Mouse (Mus musculus) frontal cortex, postnatal 36 days (tissue): ENCODE data around the gene Tmem164.

Source experiments
- DNase-seq, 2 experiments: peaks; one replicate each; pipeline ENCODE4 v3.0.0; 2022; ENCODE audit warnings: low spot score in 2 of 2

The Tmem164 gene

GRCm38 (mm10) chrX:142828184-142828908 lies 147.1 kb downstream of the Tmem164 start:
- DNase-seq, result no peak

DNA sequence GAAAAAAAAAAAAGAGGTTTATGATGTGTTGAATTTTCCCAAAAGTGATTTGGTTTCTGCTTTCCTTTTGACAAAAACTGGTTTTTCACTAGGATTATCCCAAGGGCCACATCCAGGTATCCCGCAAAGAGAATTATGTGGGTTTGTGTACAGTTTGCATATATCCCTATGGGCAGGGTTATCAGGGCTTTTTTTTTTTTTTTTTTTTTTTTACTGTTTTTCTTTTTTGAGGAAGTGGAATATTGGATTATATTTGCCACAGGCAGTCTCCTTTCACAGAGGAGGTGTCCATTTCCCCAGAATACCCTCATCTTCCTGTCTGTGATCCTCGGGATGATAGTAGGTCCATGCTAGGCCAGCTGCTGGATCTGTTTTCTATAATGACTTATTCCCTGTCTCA lies 148.1 kb downstream of the Tmem164 start:
- no peak for DNase-seq

DNA sequence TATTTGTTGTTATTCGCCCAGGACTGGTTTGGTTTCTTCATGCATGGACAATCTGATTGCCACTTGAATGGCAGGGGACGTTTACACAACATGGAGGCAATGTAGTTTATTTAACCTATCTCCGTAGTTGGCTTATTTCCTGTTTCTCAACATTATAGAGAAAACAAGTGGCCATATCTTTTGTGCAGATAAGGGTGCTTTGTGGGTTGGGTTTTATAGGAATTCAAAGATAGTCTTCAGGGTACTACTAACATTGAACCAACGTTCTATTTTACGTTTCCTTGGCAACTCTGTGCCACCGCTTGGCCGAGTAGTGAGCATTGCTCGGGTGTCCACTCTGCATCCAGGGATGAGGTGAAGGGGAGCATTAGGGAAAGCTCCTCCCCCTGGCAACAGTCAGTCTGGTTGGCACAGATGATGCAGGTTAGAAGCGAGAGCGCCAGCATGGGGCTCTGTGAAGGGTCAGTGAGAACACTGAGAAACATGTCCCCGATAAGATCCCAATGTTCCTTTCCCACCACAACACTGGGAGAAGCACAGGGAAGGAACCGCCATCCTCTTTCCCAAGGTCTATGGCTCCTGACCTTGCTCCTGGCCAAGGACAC lies 148.8 kb downstream of the Tmem164 start:
- DNase-seq, result no peak

GRCm38 (mm10) chrX:142830572-142830971 lies 149.4 kb downstream of the Tmem164 start:
- DNase-seq, result no peak

DNA sequence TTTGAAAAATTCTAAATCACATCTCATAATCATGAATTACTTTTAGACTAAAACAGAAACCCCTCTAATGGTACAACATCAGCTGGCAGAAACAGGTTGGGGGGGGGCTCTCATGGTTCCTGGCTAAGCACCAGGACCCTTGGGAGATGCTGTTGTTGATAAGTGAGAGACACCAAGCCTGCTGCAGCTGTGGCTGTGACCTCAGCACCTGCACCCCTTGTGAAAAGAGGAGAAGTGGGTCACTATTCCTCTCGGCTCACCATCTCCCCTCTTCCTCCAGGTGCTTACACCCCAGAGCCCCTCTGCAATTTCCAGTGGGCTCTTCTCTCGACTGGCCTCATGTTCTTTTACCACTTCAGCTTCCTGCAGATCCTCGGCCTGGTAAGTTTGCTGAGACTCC lies 151.0 kb downstream of the Tmem164 start:
- DNase-seq, result no peak

GRCm38 (mm10) chrX:142833164-142833796 lies 152.1 kb downstream of the Tmem164 start:
- no peak for DNase-seq

DNA sequence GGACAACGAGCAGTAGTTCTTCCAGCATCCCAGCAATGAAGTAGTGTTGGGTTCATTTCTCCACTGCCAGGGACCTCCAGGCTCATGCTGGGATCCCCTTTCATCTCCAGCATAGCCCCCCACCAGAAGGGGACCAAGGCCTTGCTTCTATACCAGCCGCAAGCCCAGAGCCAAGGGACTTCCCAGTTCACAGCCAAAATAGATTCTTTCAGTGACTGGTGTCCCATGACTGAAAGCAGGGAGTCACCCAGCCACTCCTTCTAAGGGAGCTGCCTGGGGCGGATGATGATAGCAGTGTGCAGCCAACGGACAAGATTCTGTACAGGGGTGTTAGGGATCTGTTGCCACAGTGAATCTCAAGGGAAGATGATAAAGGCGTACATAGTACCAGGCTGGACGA lies 153.6 kb downstream of the Tmem164 start:
- DNase-seq, result no peak

DNA sequence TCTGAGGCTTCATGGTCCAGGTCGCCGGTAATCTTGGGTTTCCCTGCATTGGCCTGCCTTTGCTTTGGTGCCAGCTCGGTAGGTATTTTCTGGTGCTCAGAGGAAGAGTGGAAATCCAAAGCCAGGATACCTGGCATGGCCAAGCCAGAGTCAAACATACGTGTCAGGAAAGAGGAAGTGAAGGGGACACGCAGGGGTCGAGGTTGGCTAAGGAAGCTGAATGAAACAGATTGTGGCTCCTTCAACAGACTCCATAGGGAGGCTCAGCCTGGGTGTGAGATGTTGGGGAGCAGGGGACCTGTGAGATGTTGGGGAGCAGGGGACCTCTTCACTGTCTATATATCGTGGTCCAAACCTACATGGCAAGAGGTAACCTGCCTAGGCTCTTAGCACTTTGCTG lies 155.2 kb downstream of the Tmem164 start:
- no peak for DNase-seq

GRCm38 (mm10) chrX:142837316-142837715 lies 156.1 kb downstream of the Tmem164 start:
- DNase-seq, result no peak

DNA sequence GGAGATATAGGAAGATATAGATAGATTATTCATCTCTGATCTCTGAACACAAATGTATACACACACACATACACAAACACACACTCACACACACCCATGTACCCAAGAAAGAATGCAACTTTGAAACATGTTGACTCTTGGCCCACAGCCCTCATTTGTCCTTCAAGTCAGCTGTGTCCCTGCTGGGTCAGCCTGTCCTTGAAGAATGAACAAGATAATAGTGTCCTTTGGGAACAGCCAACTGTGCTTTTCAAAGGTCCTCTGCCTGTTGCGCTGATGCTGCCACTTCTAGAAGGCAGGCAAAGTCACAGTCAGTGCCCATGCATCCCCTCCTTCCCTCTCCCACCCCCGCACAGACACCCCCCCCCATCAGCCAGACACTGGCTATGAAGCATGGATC lies 157.6 kb downstream of the Tmem164 start:
- no peak for DNase-seq

DNA sequence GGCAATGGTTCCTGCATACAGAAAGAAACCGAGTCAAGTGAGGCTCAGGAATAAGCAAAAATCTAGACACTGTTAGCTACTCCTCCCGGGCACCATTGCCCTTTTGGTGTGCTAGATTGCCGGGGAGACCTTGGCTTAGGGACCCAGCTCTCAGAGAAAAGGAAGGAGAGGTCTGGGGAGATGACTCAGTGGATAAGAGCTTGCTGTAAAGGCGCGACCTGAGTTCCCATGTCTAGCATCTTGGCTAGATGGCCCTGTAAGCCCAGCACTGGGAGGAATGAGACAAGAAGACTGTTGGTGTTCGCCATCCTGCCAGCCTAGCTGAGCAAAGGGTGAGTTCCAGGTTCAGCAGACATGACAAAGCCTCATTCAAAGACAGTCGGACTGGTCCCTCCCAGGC lies 158.2 kb downstream of the Tmem164 start:
- DNase-seq, result no peak

GRCm38 (mm10) chrX:142841916-142842315 lies 160.7 kb downstream of the Tmem164 start:
- DNase-seq, result no peak

DNA sequence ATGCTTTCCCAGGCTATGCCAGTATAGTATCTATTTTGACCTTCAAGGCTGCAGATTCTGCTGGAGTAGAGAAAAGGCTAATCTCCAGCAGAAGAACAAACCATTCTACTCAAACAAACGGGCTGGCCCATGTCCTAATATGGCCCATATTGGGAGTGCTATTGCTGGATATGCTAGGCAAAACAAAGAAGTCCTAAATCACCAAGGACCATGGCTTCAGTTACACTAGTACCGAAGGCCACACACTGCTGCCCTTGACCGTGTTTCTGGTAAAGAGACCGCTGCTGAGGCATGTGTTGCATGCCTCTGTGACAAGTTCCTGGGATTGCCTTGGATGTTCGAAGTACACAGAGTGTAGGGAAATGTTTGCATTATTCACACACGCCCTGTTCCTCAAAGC lies 165.1 kb downstream of the Tmem164 start:
- DNase-seq, result no peak

- no peak for DNase-seq
Measured at GRCm38 (mm10) chrX:142848032-142848431, 166.8 kb downstream of the Tmem164 start.

DNA sequence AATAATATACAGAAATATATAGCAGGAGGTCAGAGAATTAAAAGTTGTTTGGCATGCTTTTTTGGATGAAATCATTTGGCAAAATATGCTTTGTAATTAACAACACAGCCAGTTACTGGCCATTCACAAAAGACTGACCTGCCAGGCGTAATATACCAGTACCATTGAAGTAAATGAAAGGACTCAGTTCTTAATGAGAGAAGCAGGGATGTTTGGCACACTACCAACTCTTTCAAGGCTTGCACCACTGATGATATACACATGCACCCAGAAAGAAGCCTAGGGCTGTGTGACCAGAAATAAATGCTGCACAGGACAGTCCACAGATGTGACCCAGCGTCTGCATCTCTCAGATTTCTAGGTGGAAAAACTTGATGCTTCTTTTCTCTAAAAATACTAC lies 188.6 kb downstream of the Tmem164 start:
- no peak for DNase-seq

- DNase-seq, result no peak
Measured at GRCm38 (mm10) chrX:142882255-142882654, 201.0 kb downstream of the Tmem164 start.

DNA sequence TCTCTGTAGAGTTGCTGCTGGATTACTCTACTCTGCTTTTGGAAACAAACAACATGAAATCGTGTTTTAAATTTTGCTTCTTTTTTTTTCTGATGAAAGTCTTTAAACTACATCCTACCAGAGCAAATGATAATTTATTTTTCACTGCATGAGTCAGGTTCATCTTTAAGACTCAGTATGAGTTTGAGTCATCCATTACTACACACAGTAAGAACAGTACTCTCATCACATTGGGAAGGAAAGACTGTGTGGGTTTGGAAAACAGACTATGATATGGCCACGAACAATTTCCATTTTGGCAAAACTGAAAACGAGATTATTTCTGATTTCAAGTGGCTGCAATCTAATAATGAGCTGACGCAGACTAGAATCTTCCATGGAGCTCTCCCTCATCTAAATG lies 202.4 kb downstream of the Tmem164 start:
- no peak for DNase-seq

DNA sequence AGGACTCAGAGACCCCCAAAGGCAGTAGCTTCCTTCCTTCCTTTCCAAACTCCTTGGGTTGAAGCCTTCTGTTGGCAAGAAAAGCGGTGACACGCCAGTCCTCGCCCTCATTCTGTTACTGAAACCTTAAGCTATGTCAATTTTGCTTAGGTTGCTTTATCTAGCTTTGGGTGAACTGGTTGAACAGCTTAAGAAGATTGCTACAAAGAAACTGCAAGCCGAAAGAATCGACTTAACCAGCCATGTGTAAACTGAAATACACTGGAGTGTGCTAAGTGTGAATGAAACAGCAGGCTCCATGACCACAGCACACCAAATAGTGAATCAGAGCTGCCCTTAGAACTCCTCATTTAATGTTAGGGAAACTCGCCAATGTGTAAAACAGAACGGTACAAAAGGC lies 204.8 kb downstream of the Tmem164 start:
- no peak for DNase-seq
